10 mouse cellular contexts compared by ENCODE assay signal in genomic region chr11:5096480-5097020, GRCm38 (mm10). TPM values are rescaled to one million over a fixed set of nuclear protein-coding genes. Genes with fewer than 3 reads are reported as not detected.
A peak's percentile ranks its signal among the peaks of the same experiment; 100 is the strongest.
DNase-seq lines count a peak whose midpoint lies in the region; ATAC-seq and TF ChIP-seq lines count a peak whose summit lies in the region.
"Had no signal": no experiment of that assay in that cellular context is flagged by ENCODE, and none has a peak within 500 bp of the region (broad histone marks: within the 10 kb centered on the region; RNA-seq: fewer than 3 reads in every experiment).

No protein-coding gene starts in this region.

- peak overlapping the region; percentile 8 to 85 (median 74) for H3K4me3 ChIP-seq in CH12.LX (replicated peaks in 1 of 3; ENCODE audit: low read depth in 2 of 3, low read length in 2 of 3, poor library complexity in 1 of 3)
- H3K4me3 ChIP-seq in forebrain, embryonic 15.5 days = peak overlapping the region; percentile 73
- peak overlapping the region; percentile 71 to 90; a peak in 3 of 4 replicates for H3K4me3 ChIP-seq in liver, embryonic 14.5 days (ENCODE audit: insufficient read depth in 1 of 2, low read depth in 2 of 2, low read length in 2 of 2)

- DNase-seq in heart, adult 11 months = peak; percentile 72
- DNase-seq in heart, postnatal 10 days = no peak
- no peak for DNase-seq in CH12.LX (ENCODE audit: extremely low read depth)
- DNase-seq in liver, embryonic 14.5 days (ENCODE audit: low read depth in 3 of 3, low spot score in 3 of 3) = no peak
- DNase-seq in thymus, postnatal 25 days = no peak
- DNase-seq in left cerebral cortex, postnatal 25 days (ENCODE audit: low spot score in 2 of 2) = no peak
- no peak for DNase-seq in right cerebral cortex, postnatal 10 days (ENCODE audit: low spot score in 2 of 2)
- DNase-seq: lung, adult 18-20 months had no signal

- peak overlapping the region; percentile 98 for H3K9ac ChIP-seq in CH12.LX (ENCODE audit: insufficient read depth, low read depth)
- H3K9ac ChIP-seq in forebrain, embryonic 15.5 days (replicated peaks) = no peak overlapping the region
- H3K9ac ChIP-seq in liver, embryonic 14.5 days (replicated peaks) = peak overlapping the region; percentile 93

- WGBS in forebrain, embryonic 15.5 days = 63% methylated on average over 8 of the region's 8 CpGs
- WGBS in liver, embryonic 14.5 days (ENCODE audit: insufficient replicate concordance) = 39% methylated on average over 8 of the region's 8 CpGs

- no peak for TF ChIP-seq POLR2A in CH12.LX (IDR thresholded peaks at IDR 0.05; ENCODE audit: low read depth, low read length)

- ATAC-seq in forebrain, embryonic 15.5 days (replicated peaks) = no peak
- no peak for ATAC-seq in liver, embryonic 14.5 days (ENCODE audit: insufficient read depth)

- intact Hi-C loops in heart, postnatal 10 days (cut with DNase I) = no loop called here
- intact Hi-C loops in left cerebral cortex, postnatal 25 days (cut with DNase I) = no loop called here

- H3K4me2 ChIP-seq in CH12.LX (ENCODE audit: insufficient read depth, low read depth, poor library complexity, severe bottlenecking) = peak overlapping the region; percentile 97
- H3K4me2 ChIP-seq in forebrain, embryonic 15.5 days (replicated peaks) = peak overlapping the region; percentile 56
- peak overlapping the region; percentile 84 for H3K4me2 ChIP-seq in liver, embryonic 14.5 days (ENCODE audit: low read depth)

- H3K79me2 ChIP-seq in CH12.LX (replicated peaks; ENCODE audit: control insufficient read depth, extremely low read depth, insufficient read depth, poor library complexity, severe bottlenecking) = peaks cover 71% of the 10 kb centered on the region

- H3K36me3 ChIP-seq in CH12.LX (replicated peaks in 1 of 2; ENCODE audit: control insufficient read depth in 1 of 2, insufficient read depth in 1 of 2, low read length in 1 of 2) = peaks cover 16 to 47% of the 10 kb centered on the region in 2 experiments
- peaks cover 11% of the 10 kb centered on the region for H3K36me3 ChIP-seq in forebrain, embryonic 15.5 days
- H3K36me3 ChIP-seq in liver, embryonic 14.5 days (replicated peaks; ENCODE audit: control insufficient read depth, insufficient read depth, low read depth) = peaks cover 18% of the 10 kb centered on the region

- no peak overlapping the region for H3K27ac ChIP-seq in CH12.LX (ENCODE audit: insufficient read depth, low read depth)
- no peak overlapping the region for H3K27ac ChIP-seq in forebrain, embryonic 15.5 days (replicated peaks)
- H3K27ac ChIP-seq in liver, embryonic 14.5 days = peak overlapping the region; percentile 2; the same call in 1 of the 2 replicates

- peaks cover 7 to 49% of the 10 kb centered on the region in 2 experiments; a peak in 3 of 4 replicates for H3K4me1 ChIP-seq in CH12.LX (ENCODE audit: control insufficient read depth in 1 of 2, insufficient read depth in 2 of 2)
- peaks cover 49% of the 10 kb centered on the region for H3K4me1 ChIP-seq in forebrain, embryonic 15.5 days
- H3K4me1 ChIP-seq in liver, embryonic 14.5 days (replicated peaks; ENCODE audit: control insufficient read depth in 2 of 2, insufficient read depth in 2 of 2, low read length in 1 of 2) = peaks cover 8 to 15% of the 10 kb centered on the region in 2 experiments

- in situ Hi-C loops in CH12.LX (cut with MboI; ENCODE audit: low pct_ligation_motif_present, low pct_unique_long_range_greater_than_20kb, low sequenced_read_pairs) = loop anchor here (5.0 kb wide), 1 partner anchor 34 kb away; no protein-coding TSS in a partner anchor

- TF ChIP-seq CTCF in CH12.LX (conservative IDR thresholded peaks at IDR 0.05 in 1 of 2, IDR thresholded peaks at IDR 0.05 in 1 of 2; ENCODE audit: low read depth in 2 of 2, low read length in 2 of 2) = no peak
- TF ChIP-seq CTCF in liver, embryonic 14.5 days (IDR thresholded peaks at IDR 0.05; ENCODE audit: low read depth) = no peak

- H3K27me3 ChIP-seq in CH12.LX (replicated peaks) = no peaks in the 10 kb centered on the region
- H3K27me3 ChIP-seq in forebrain, embryonic 15.5 days = no peaks in the 10 kb centered on the region
- no peaks in the 10 kb centered on the region for H3K27me3 ChIP-seq in liver, embryonic 14.5 days (ENCODE audit: control insufficient read depth, insufficient read depth, low read length)

- no peak for TF ChIP-seq EP300 in CH12.LX (IDR thresholded peaks at IDR 0.05; ENCODE audit: low read length)
- TF ChIP-seq EP300 in liver, embryonic 14.5 days (IDR thresholded peaks at IDR 0.05; ENCODE audit: low read depth) = no peak

- TF ChIP-seq RAD21 in CH12.LX (IDR thresholded peaks at IDR 0.05; ENCODE audit: low read depth, low read length) = no peak

- no peaks in the 10 kb centered on the region for H3K9me3 ChIP-seq in CH12.LX (replicated peaks; ENCODE audit: low read length)
- H3K9me3 ChIP-seq in forebrain, embryonic 15.5 days = no peaks in the 10 kb centered on the region
- no peaks in the 10 kb centered on the region for H3K9me3 ChIP-seq in liver, embryonic 14.5 days (ENCODE audit: control insufficient read depth, low read length)

- dilution Hi-C loops in CH12.LX (cut with MboI; ENCODE audit: extremely low pct_ligation_motif_present, extremely low pct_unique_long_range_greater_than_20kb, low sequenced_read_pairs) = no loop called here

TF ChIP-seq in CH12.LX, 34 proteins besides CTCF, POLR2A, EP300 and RAD21:
- no peak for TF ChIP-seq E2F4 (IDR thresholded peaks at IDR 0.05; ENCODE audit: insufficient replicate concordance, low read depth, low read length)
- no peak for TF ChIP-seq USF2 (conservative IDR thresholded peaks at IDR 0.05; ENCODE audit: low read depth, low read length)

RNA-seq across cellular contexts. Expression of gene Rhbdd3, which starts 2.2 kb away (rescaled TPM):
- 10 to 100 TPM; 19.7 to 19.9 TPM for total RNA-seq in heart, postnatal 10 days (2021)
- total RNA-seq in CH12.LX (2012; rRNA removed) (16.8 and 17.0 TPM in 2 replicates), CH12.LX (2014; rRNA removed) (11.6 and 15.0 TPM in 2 replicates)
- 16.0 and 20.6 TPM in 2 replicates for polyA plus RNA-seq in CH12.LX (2012; ENCODE audit: insufficient read length, low read depth)
- 29.5 and 31.6 TPM in 2 replicates for polyA plus RNA-seq in forebrain, embryonic 15.5 days (2015; fragmentation: Nextera tagmentation; extraction: Ambion mirVana)
- polyA plus RNA-seq in liver, embryonic 14.5 days (2012; rRNA removed) = 11.0 and 15.0 TPM in 2 replicates
- 11.1 and 11.8 TPM in 2 replicates for polyA plus RNA-seq in liver, embryonic 14.5 days (2014; fragmentation: Nextera tagmentation; extraction: Ambion mirVana)
- total RNA-seq in left cerebral cortex, postnatal 25 days (2021) = 10 to 100 TPM; 20.9 to 21.0 TPM

RNA-seq across cellular contexts. Expression of gene Ewsr1, which starts 2.5 kb away (rescaled TPM):
- total RNA-seq in heart, postnatal 10 days (2021) = 100 to 1,000 TPM; 167 to 175 TPM
- total RNA-seq in CH12.LX (2012; rRNA removed) (399 and 425 TPM in 2 replicates), CH12.LX (2014; rRNA removed) (418 and 428 TPM in 2 replicates)
- 1,159 and 1,267 TPM in 2 replicates for polyA plus RNA-seq in CH12.LX (2012; ENCODE audit: insufficient read length, low read depth)
- 762 and 793 TPM in 2 replicates for polyA plus RNA-seq in forebrain, embryonic 15.5 days (2015; fragmentation: Nextera tagmentation; extraction: Ambion mirVana)
- polyA plus RNA-seq in liver, embryonic 14.5 days (2012; rRNA removed) = 185 and 220 TPM in 2 replicates
- polyA plus RNA-seq in liver, embryonic 14.5 days (2014; fragmentation: Nextera tagmentation; extraction: Ambion mirVana) = 113 and 132 TPM in 2 replicates
- 100 to 1,000 TPM; 259 to 301 TPM for total RNA-seq in left cerebral cortex, postnatal 25 days (2021)

RNA-seq across cellular contexts. Expression of gene Gas2l1, which starts 31.4 kb away (rescaled TPM):
- total RNA-seq in heart, postnatal 10 days (2021) = 10 to 100 TPM; 20.9 to 21.6 TPM
- 8.8 and 10.0 TPM in 2 replicates for total RNA-seq in CH12.LX (2012; rRNA removed)
- 2.6 and 3.3 TPM in 2 replicates for total RNA-seq in CH12.LX (2014; rRNA removed)
- polyA plus RNA-seq in CH12.LX (2012; ENCODE audit: insufficient read length, low read depth) = 10.2 and 12.5 TPM in 2 replicates
- polyA plus RNA-seq in forebrain, embryonic 15.5 days (2015; fragmentation: Nextera tagmentation; extraction: Ambion mirVana) = 21.5 and 21.6 TPM in 2 replicates
- polyA plus RNA-seq in liver, embryonic 14.5 days (2012; rRNA removed) = 10.9 and 11.3 TPM in 2 replicates
- polyA plus RNA-seq in liver, embryonic 14.5 days (2014; fragmentation: Nextera tagmentation; extraction: Ambion mirVana) = 12.1 and 17.1 TPM in 2 replicates
- total RNA-seq in left cerebral cortex, postnatal 25 days (2021) = 10 to 100 TPM; 82.5 to 95.0 TPM
- total RNA-seq: common myeloid progenitor, adult 5-6 weeks had no signal

RNA-seq across cellular contexts. Expression of gene Rasl10a, which starts 38.6 kb away (rescaled TPM):
- total RNA-seq in heart, postnatal 10 days (2021) = 1 to 10 TPM in 1 of 2 experiments, under 1 TPM in 1; 0.69 to 1.9 TPM
- total RNA-seq in CH12.LX (2012; rRNA removed) (6.5 and 9.1 TPM in 2 replicates), CH12.LX (2014; rRNA removed) (2.1 and 3.0 TPM in 2 replicates)
- polyA plus RNA-seq in CH12.LX (2012; ENCODE audit: insufficient read length, low read depth) = 6.3 and 7.5 TPM in 2 replicates
- polyA plus RNA-seq in forebrain, embryonic 15.5 days (2015; fragmentation: Nextera tagmentation; extraction: Ambion mirVana) = 0.56 and 0.78 TPM in 2 replicates
- polyA plus RNA-seq in liver, embryonic 14.5 days (2012; rRNA removed) = 0.21 and 0.32 TPM in 2 replicates
- 0.34 and 0.38 TPM in 2 replicates for polyA plus RNA-seq in liver, embryonic 14.5 days (2014; fragmentation: Nextera tagmentation; extraction: Ambion mirVana)
- total RNA-seq in left cerebral cortex, postnatal 25 days (2021) = 10 to 100 TPM; 68.0 to 80.4 TPM
- total RNA-seq: common myeloid progenitor, adult 5-6 weeks had no signal

RNA-seq across cellular contexts. Expression of gene Emid1, which starts 55.5 kb away (rescaled TPM):
- 1 to 10 TPM; 4.7 to 5.1 TPM for total RNA-seq in heart, postnatal 10 days (2021)
- total RNA-seq in CH12.LX (2012; rRNA removed) (0.13 TPM in 1 of 2 replicates, not detected in the other), CH12.LX (2014; rRNA removed) (not detected in 2 replicates)
- polyA plus RNA-seq in CH12.LX (2012; ENCODE audit: insufficient read length, low read depth) = not detected in 2 replicates
- 22.4 and 23.4 TPM in 2 replicates for polyA plus RNA-seq in forebrain, embryonic 15.5 days (2015; fragmentation: Nextera tagmentation; extraction: Ambion mirVana)
- 1.3 and 1.5 TPM in 2 replicates for polyA plus RNA-seq in liver, embryonic 14.5 days (2012; rRNA removed)
- polyA plus RNA-seq in liver, embryonic 14.5 days (2014; fragmentation: Nextera tagmentation; extraction: Ambion mirVana) = 1.3 and 1.9 TPM in 2 replicates
- total RNA-seq in left cerebral cortex, postnatal 25 days (2021) = 10 to 100 TPM in 1 of 2 experiments, 1 to 10 TPM in 1; 9.7 to 11.8 TPM
